In genomic region chr17:34092197-34092875, GRCm38 (mm10) we compare ENCODE assay signal across 15 mouse cellular contexts. TPM values are rescaled to one million over a fixed set of nuclear protein-coding genes. Genes with fewer than 3 reads are reported as not detected.
DNase-seq lines count a peak whose midpoint lies in the region; ATAC-seq and TF ChIP-seq lines count a peak whose summit lies in the region.
"Had no signal": no experiment of that assay in that cellular context is flagged by ENCODE, and none has a peak within 500 bp of the region (broad histone marks: within the 10 kb centered on the region; RNA-seq: fewer than 3 reads in every experiment).

TSS of gene H2-Oa (plus strand) at chr17:34092340.

- no peak for TF ChIP-seq EP300 in lung, postnatal 0 days (IDR thresholded peaks at IDR 0.05)

- no peaks in the 10 kb centered on the region for H3K36me3 ChIP-seq in lung, postnatal 0 days (ENCODE audit: insufficient read depth, low read length)
- H3K36me3 ChIP-seq: embryonic facial prominence, embryonic 13.5 days; liver, embryonic 13.5 days had no signal

- no peaks in the 10 kb centered on the region for H3K4me1 ChIP-seq in lung, postnatal 0 days (ENCODE audit: insufficient read depth, low read depth, low read length)

- peak; percentile 34 for DNase-seq in lung, postnatal 36 days
- no peak for DNase-seq in lung, postnatal 0 days (ENCODE audit: low spot score)
- peak; percentile 75 for DNase-seq in thymus, postnatal 14 days
- DNase-seq in left cerebral cortex, postnatal 36 days (ENCODE audit: low spot score in 2 of 2): no peak
- no peak for DNase-seq in urinary bladder, postnatal 10 days (ENCODE audit: low spot score)
- no peak for DNase-seq in adrenal gland, postnatal 10 days
- DNase-seq: cerebellum, adult 8-10 months; forebrain, postnatal 0 days; kidney, adult 11 months; liver, embryonic 13.5 days had no signal

- no peak within 1 kb of the TSS for H3K9ac ChIP-seq in lung, postnatal 0 days (replicated peaks; ENCODE audit: low read depth)
- H3K9ac ChIP-seq: embryonic facial prominence, embryonic 13.5 days; forebrain, postnatal 0 days; liver, embryonic 13.5 days had no signal

- no peak within 1 kb of the TSS for H3K27ac ChIP-seq in lung, postnatal 0 days (ENCODE audit: low read length)
- H3K27ac ChIP-seq: embryonic facial prominence, embryonic 13.5 days; liver, embryonic 13.5 days had no signal

- no peaks in the 10 kb centered on the region for H3K27me3 ChIP-seq in lung, postnatal 0 days (replicated peaks; ENCODE audit: insufficient read depth, low read length)
- H3K27me3 ChIP-seq: embryonic facial prominence, embryonic 13.5 days had no signal

- no peak for TF ChIP-seq CTCF in lung, postnatal 0 days (IDR thresholded peaks at IDR 0.05)

- H3K4me3 ChIP-seq in lung, postnatal 0 days (ENCODE audit: low read depth, low read length): no peak within 1 kb of the TSS
- H3K4me3 ChIP-seq: liver, embryonic 13.5 days had no signal

- H3K9me3 ChIP-seq in lung, postnatal 0 days (ENCODE audit: low read length): no peaks in the 10 kb centered on the region
- H3K9me3 ChIP-seq: embryonic facial prominence, embryonic 13.5 days; liver, embryonic 13.5 days had no signal

- no peak for ATAC-seq in lung, postnatal 0 days
- peak; percentile 48 for ATAC-seq in activated CD4-positive, CD25-positive, alpha-beta regulatory T cell, adult 4 months
- ATAC-seq in megakaryocyte progenitor cell, adult 5-6 weeks (replicated peaks; ENCODE audit: poor library complexity): peak; percentile 49
- ATAC-seq: forebrain, postnatal 0 days had no signal

- 31% methylated on average over 11 of the region's 11 CpGs for WGBS in lung, postnatal 0 days

- H3K4me2 ChIP-seq in lung, postnatal 0 days (replicated peaks; ENCODE audit: low read depth, low read length): no peak within 1 kb of the TSS
- H3K4me2 ChIP-seq: liver, embryonic 13.5 days; midbrain, embryonic 11.5 days had no signal

- intact Hi-C loops in left cerebral cortex, postnatal 36 days (cut with DNase I): no loop called here

RNA-seq across cellular contexts. Expression of gene H2-Oa, which starts in this region (rescaled TPM):
- 0.48 and 1.1 TPM in 2 replicates for polyA plus RNA-seq in lung, postnatal 0 days (2015; fragmentation: Nextera tagmentation; extraction: Ambion mirVana)
- 10 to 100 TPM; 42.9 to 45.4 TPM for polyA plus RNA-seq in activated CD4-positive, CD25-positive, alpha-beta regulatory T cell, adult 4 months (2017; shearing (Covaris generic))
- total RNA-seq in megakaryocyte progenitor cell, adult 5-6 weeks (2015): 7.7 and 9.6 TPM in 2 replicates
- total RNA-seq in megakaryocyte progenitor cell, adult 5-6 weeks (2017): 2.7 TPM in 2 replicates
- total RNA-seq in left cerebral cortex, postnatal 36 days (2021): under 1 TPM in 1 of 2 experiments, not detected in 1; 0.79 TPM
- total RNA-seq in adrenal gland, postnatal 10 days (2021): 1 to 10 TPM; 1.4 to 1.5 TPM
- total RNA-seq: forebrain, postnatal 0 days; layer of hippocampus, postnatal 14 days had no signal
- polyA plus RNA-seq: forebrain, postnatal 0 days had no signal

Comparison
In these comparisons a context has a peak if more than half of its experiments do, and no peak if none do; other contexts are left out.
1. RNA of gene H2-Oa (polyA plus RNA-seq): 42.9 to 45.4 TPM in activated CD4-positive, CD25-positive, alpha-beta regulatory T cell, adult 4 months; 0.48 to 1.1 TPM in lung, postnatal 0 days; every median in the first group is over 10 times any median in the second.
2. DNase-seq: peak in lung, postnatal 36 days (single experiment) and thymus, postnatal 14 days (single experiment); none in lung, postnatal 0 days (single experiment), left cerebral cortex, postnatal 36 days (0 of 2), urinary bladder, postnatal 10 days (single experiment) and adrenal gland, postnatal 10 days (single experiment).